Mouse (Mus musculus) megakaryocyte, embryonic 14.5 days (primary cell): ENCODE measurements around the gene Tor4a.

ENCODE experiments used
- FLI1 ChIP-seq: IDR thresholded peaks from 2 replicates; pipeline ENCODE4 v1.6.1; 2012; ENCODE audit warnings: low read length, inconsistent platforms, mixed read lengths
- GATA1 ChIP-seq: IDR thresholded peaks from 3 replicates; pipeline ENCODE4 v1.6.1; 2012; ENCODE audit warnings: mixed read lengths, low read length, inconsistent platforms, borderline replicate concordance

DNA sequence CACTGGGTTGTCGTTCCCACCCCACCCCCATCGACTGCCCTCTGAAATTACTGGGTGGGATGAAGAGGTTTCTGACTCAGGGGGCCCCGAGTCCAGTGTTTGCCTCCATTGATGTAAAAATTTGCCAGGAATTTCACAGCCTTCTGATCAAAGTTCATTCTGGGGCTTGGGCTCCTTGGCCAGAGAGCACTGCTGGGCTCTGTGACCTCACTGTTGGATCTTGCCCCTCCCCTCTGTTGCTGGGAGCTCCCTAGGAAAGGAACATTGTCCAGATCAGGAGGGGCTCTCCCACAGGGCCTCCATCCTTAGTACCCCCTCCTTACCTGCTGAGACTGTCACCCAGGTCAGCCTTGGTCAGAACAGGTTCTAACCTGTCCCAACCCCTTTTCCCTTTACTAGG is 17.8 kb upstream of the Tor4a start, which contains the start of gene Stpg3:
- TF ChIP-seq GATA1 (no peak), FLI1 (no peak)
